13 mouse cellular contexts compared by ENCODE assay signal in genomic region chr5:131367461-131367860, GRCm38 (mm10). TPM values are rescaled to one million over a fixed set of nuclear protein-coding genes. Genes with fewer than 3 reads are reported as not detected.
DNase-seq lines count a peak whose midpoint lies in the region; ATAC-seq lines count a peak whose summit lies in the region.
"Had no signal": no experiment of that assay in that cellular context is flagged by ENCODE, and none has a peak within 500 bp of the region (broad histone marks: within the 10 kb centered on the region; RNA-seq: fewer than 3 reads in every experiment).

No protein-coding gene starts in this region.

- peak; percentile 16 for DNase-seq in gastrocnemius, postnatal 14 days
- no peak for DNase-seq in gastrocnemius, postnatal 25 days
- DNase-seq in retina, embryonic 14.5 days (ENCODE audit: low spot score): peak; percentile 19
- DNase-seq in retina, postnatal 1 day: no peak
- peak; percentile 66 for DNase-seq in forelimb bud, embryonic 11.5 days (ENCODE audit: low read depth, low spot score)
- no peak for DNase-seq in natural killer cell, adult 2 months (ENCODE audit: low spot score in 2 of 2)
- DNase-seq: cerebellum, adult 8-10 months; kidney, adult 18-20 months; kidney, postnatal 4 days; lung, embryonic 14.5 days had no signal

- intact Hi-C loops in gastrocnemius, postnatal 14 days (cut with DNase I; ENCODE audit: low total_unique reads): no loop called here

- no peak for ATAC-seq in erythroblast, adult 5-6 weeks (replicated peaks; ENCODE audit: low FRiP score, poor library complexity, severe bottlenecking)

RNA-seq across cellular contexts. Expression of gene Galnt17, which starts 59.2 kb away (rescaled TPM):
- total RNA-seq in gastrocnemius, postnatal 14 days (2021): 10 to 100 TPM in 1 of 2 experiments, 1 to 10 TPM in 1; 9.1 to 11.1 TPM
- 1 to 10 TPM; 4.4 to 8.6 TPM for total RNA-seq in gastrocnemius, postnatal 25 days (2021)
- not detected in 2 replicates for total RNA-seq in erythroblast, adult 5-6 weeks (2015; ENCODE audit: low replicate concordance)
- total RNA-seq in erythroblast, adult 5-6 weeks (2017; ENCODE audit: low replicate concordance): 0.14 TPM in 1 of 2 replicates, not detected in the other
- total RNA-seq: CH12.LX; megakaryocyte progenitor cell, adult 5-6 weeks had no signal

Comparison
In these comparisons a context has a peak if more than half of its experiments do, and no peak if none do; other contexts are left out.
1. DNase-seq: peak in gastrocnemius, postnatal 14 days (single experiment), retina, embryonic 14.5 days (single experiment) and forelimb bud, embryonic 11.5 days (single experiment); none in gastrocnemius, postnatal 25 days (single experiment), retina, postnatal 1 day (single experiment) and natural killer cell, adult 2 months (0 of 2).
2. RNA of gene Galnt17, which starts 59.2 kb away (total RNA-seq): 9.1 to 11.1 TPM in gastrocnemius, postnatal 14 days and 4.4 to 8.6 TPM in gastrocnemius, postnatal 25 days; 0.14 TPM in erythroblast, adult 5-6 weeks; every median in the first group is over 4 times any median in the second.